Comparison of ENCODE assay signal across 8 mouse cellular contexts in the genomic region with DNA sequence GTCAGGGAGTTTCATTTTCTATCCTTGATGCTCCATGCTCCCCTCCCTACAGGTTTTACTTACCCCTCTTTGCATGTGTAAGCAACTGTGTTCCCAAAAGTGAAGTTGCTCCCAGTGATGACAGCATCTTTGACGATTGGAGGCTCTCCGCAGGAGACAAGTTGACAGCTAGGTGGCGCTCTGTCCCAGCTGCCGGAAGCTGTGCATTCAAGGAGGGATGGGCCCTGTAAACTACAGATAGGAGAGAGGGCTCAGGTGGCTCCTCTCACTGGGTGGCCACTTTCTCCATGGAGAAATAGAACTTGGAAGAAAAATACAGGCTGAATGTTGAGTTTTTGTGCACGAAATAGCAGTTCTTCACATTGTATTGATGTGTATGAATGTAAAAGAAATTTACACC.
DNase-seq lines count a peak whose midpoint lies in the region; ATAC-seq and TF ChIP-seq lines count a peak whose summit lies in the region.

No protein-coding gene starts in this region.

- H3K9ac ChIP-seq in liver, postnatal 0 days (replicated peaks): no peak overlapping the region

- no peaks in the 10 kb centered on the region for H3K27me3 ChIP-seq in liver, postnatal 0 days (ENCODE audit: insufficient read depth, low read length)

- no peak overlapping the region for H3K27ac ChIP-seq in liver, postnatal 0 days (ENCODE audit: low read depth)

- TF ChIP-seq EP300 in liver, postnatal 0 days (IDR thresholded peaks at IDR 0.05; ENCODE audit: low read depth): no peak

- no peaks in the 10 kb centered on the region for H3K4me1 ChIP-seq in liver, postnatal 0 days (ENCODE audit: insufficient read depth)

- peak; percentile 88 for TF ChIP-seq CTCF in liver, postnatal 0 days (IDR thresholded peaks at IDR 0.05; ENCODE audit: low read depth)

- WGBS in liver, postnatal 0 days (ENCODE audit: insufficient replicate concordance): 14% methylated on average over 5 of the region's 5 CpGs

- no peaks in the 10 kb centered on the region for H3K9me3 ChIP-seq in liver, postnatal 0 days (ENCODE audit: low read length)

- ATAC-seq in liver, postnatal 0 days: no peak

- no peaks in the 10 kb centered on the region for H3K36me3 ChIP-seq in liver, postnatal 0 days (replicated peaks; ENCODE audit: insufficient read depth, low read length)

- DNase-seq in 3T3-L1 (ENCODE audit: low read depth, low spot score) (peak; percentile 76), R1 (ENCODE audit: low read depth, low spot score) (peak; percentile 71)
- DNase-seq in cerebellum, postnatal 10 days: peak; percentile 88 to 91
- DNase-seq in frontal cortex, postnatal 36 days (ENCODE audit: low spot score in 2 of 2): peak; percentile 68 to 70
- peak; percentile 87 for DNase-seq in kidney, postnatal 10 days
- DNase-seq in liver, postnatal 0 days: peak; percentile 71
- DNase-seq in ovary, adult 18-20 months (ENCODE audit: low spot score): peak; percentile 14
- DNase-seq in thymus, postnatal 10 days (ENCODE audit: low spot score in 2 of 2): peak; percentile 53 to 85

- H3K4me2 ChIP-seq in liver, postnatal 0 days (ENCODE audit: low read depth, low read length): no peak overlapping the region

- no peak overlapping the region for H3K4me3 ChIP-seq in liver, postnatal 0 days (ENCODE audit: low read depth, low read length)

Comparison
In these comparisons a context has a peak if more than half of its experiments do, and no peak if none do; other contexts are left out.
1. DNase-seq: peak in every context shown above with its lines; median percentile 90 in cerebellum, postnatal 10 days; 87 in kidney, postnatal 10 days; 76 in 3T3-L1; 71 in R1; 71 in liver, postnatal 0 days; 69 in frontal cortex, postnatal 36 days; 69 in thymus, postnatal 10 days; 14 in ovary, adult 18-20 months.